Mouse (Mus musculus): ENCODE results near the gene Scn1a. TPM values are rescaled to one million over a fixed set of nuclear protein-coding genes. Genes with fewer than 3 reads are reported as not detected.

Scn1a gene
- 2.7 and 3.2 TPM in 2 replicates for polyA plus RNA-seq (2015; fragmentation: Nextera tagmentation; extraction: Ambion mirVana)

- Histone ChIP-seq H3K27me3 (peaks cover 3% of the 10 kb centered on the region), H3K4me3 (peak within 1 kb of the TSS; percentile 40), H3K27ac (no peak within 1 kb of the TSS), H3K9ac (peak within 1 kb of the TSS; percentile 48), H3K4me2 (replicated peaks) (peak within 1 kb of the TSS; percentile 75), H3K9me3 (no peaks in the 10 kb centered on the region), H3K36me3 (no peaks in the 10 kb centered on the region), H3K4me1 (peaks cover 16% of the 10 kb centered on the region; the same call in 1 of the 2 replicates)
- no peak for ATAC-seq (ENCODE audit: low FRiP score, low read depth)
- WGBS = 6% methylated on average over 7 of the region's 7 CpGs
These were observed at the start of gene Scn1a for GRCm38 (mm10) chr2:66440711-66441110. Gene Scn1a, minus strand, starts transcription at chr2:66440840.

GRCm38 (mm10) chr2:66478395-66478794 is 37.8 kb upstream of the Scn1a start:
- Histone ChIP-seq H3K27ac (no peak overlapping the region), H3K4me3 (no peak overlapping the region), H3K36me3 (no peaks in the 10 kb centered on the region), H3K4me2 (replicated peaks) (no peak overlapping the region), H3K9me3 (no peaks in the 10 kb centered on the region), H3K27me3 (no peaks in the 10 kb centered on the region), H3K4me1 (no peaks in the 10 kb centered on the region), H3K9ac (no peak overlapping the region)
- ATAC-seq (ENCODE audit: low FRiP score, low read depth) = no peak
- WGBS = 78% methylated on average over 2 of the region's 2 CpGs

- no peaks in the 10 kb centered on the region for H3K27me3 ChIP-seq
- no peak overlapping the region for H3K27ac ChIP-seq
- H3K9ac ChIP-seq = no peak overlapping the region
- H3K9me3 ChIP-seq = no peaks in the 10 kb centered on the region
- no peaks in the 10 kb centered on the region for H3K4me1 ChIP-seq
- peak; percentile 61; the same call in 1 of the 2 replicates for ATAC-seq (ENCODE audit: low FRiP score, low read depth)
- 53% methylated on average over 3 of the region's 3 CpGs for WGBS
- no peak overlapping the region for H3K4me2 ChIP-seq (replicated peaks)
- H3K36me3 ChIP-seq = no peaks in the 10 kb centered on the region
- no peak overlapping the region for H3K4me3 ChIP-seq
These were observed 32.7 kb upstream of the Scn1a start for GRCm38 (mm10) chr2:66473181-66473822.

GRCm38 (mm10) chr2:66465484-66465883 is 24.8 kb upstream of the Scn1a start:
- ATAC-seq (ENCODE audit: low FRiP score, low read depth) = no peak
- peaks cover 3% of the 10 kb centered on the region; the same call in 1 of the 2 replicates for H3K9me3 ChIP-seq
- H3K27me3 ChIP-seq = no peaks in the 10 kb centered on the region
- H3K4me2 ChIP-seq (replicated peaks) = no peak overlapping the region
- H3K9ac ChIP-seq = no peak overlapping the region
- H3K27ac ChIP-seq = no peak overlapping the region
- no peaks in the 10 kb centered on the region for H3K4me1 ChIP-seq
- 47% methylated on average over 3 of the region's 3 CpGs for WGBS
- no peaks in the 10 kb centered on the region for H3K36me3 ChIP-seq
- H3K4me3 ChIP-seq = no peak overlapping the region

GRCm38 (mm10) chr2:66464874-66465458 is 24.3 kb upstream of the Scn1a start:
- Histone ChIP-seq H3K4me2 (replicated peaks) (no peak overlapping the region), H3K27me3 (no peaks in the 10 kb centered on the region), H3K27ac (no peak overlapping the region), H3K9ac (no peak overlapping the region), H3K4me3 (no peak overlapping the region), H3K9me3 (peaks cover 3% of the 10 kb centered on the region; the same call in 1 of the 2 replicates), H3K4me1 (no peaks in the 10 kb centered on the region), H3K36me3 (no peaks in the 10 kb centered on the region)
- no peak for ATAC-seq (ENCODE audit: low FRiP score, low read depth)
- WGBS = 72% methylated on average over 2 of the region's 2 CpGs

GRCm38 (mm10) chr2:66463916-66464315 is 23.3 kb upstream of the Scn1a start:
- H3K36me3 ChIP-seq = no peaks in the 10 kb centered on the region
- ATAC-seq (ENCODE audit: low FRiP score, low read depth) = no peak
- no peak overlapping the region for H3K4me2 ChIP-seq (replicated peaks)
- no peaks in the 10 kb centered on the region for H3K27me3 ChIP-seq
- H3K4me3 ChIP-seq = no peak overlapping the region
- 89% methylated on average over 6 of the region's 6 CpGs for WGBS
- H3K9me3 ChIP-seq = peaks cover 3% of the 10 kb centered on the region; the same call in 1 of the 2 replicates
- no peaks in the 10 kb centered on the region for H3K4me1 ChIP-seq
- H3K9ac ChIP-seq = no peak overlapping the region
- H3K27ac ChIP-seq = no peak overlapping the region

- Histone ChIP-seq H3K9ac (no peak overlapping the region), H3K4me2 (replicated peaks) (no peak overlapping the region), H3K4me1 (no peaks in the 10 kb centered on the region), H3K4me3 (no peak overlapping the region), H3K9me3 (peaks cover 3% of the 10 kb centered on the region; the same call in 1 of the 2 replicates), H3K27ac (no peak overlapping the region), H3K36me3 (no peaks in the 10 kb centered on the region), H3K27me3 (no peaks in the 10 kb centered on the region)
- no peak for ATAC-seq (ENCODE audit: low FRiP score, low read depth)
- WGBS = 88% methylated on average over 1 of the region's 1 CpGs
These were observed 21.8 kb upstream of the Scn1a start for GRCm38 (mm10) chr2:66462458-66462857.

GRCm38 (mm10) chr2:66439764-66440471 is 722 bp downstream of the Scn1a start:
- peak overlapping the region; percentile 48 for H3K9ac ChIP-seq
- 4% methylated on average over 21 of the region's 21 CpGs for WGBS

GRCm38 (mm10) chr2:66436286-66436685 is 4.4 kb downstream of the Scn1a start:
- H3K4me3 ChIP-seq = no peak overlapping the region
- no peak overlapping the region for H3K27ac ChIP-seq
- 23% methylated on average over 3 of the region's 3 CpGs for WGBS
- H3K9me3 ChIP-seq = no peaks in the 10 kb centered on the region
- H3K27me3 ChIP-seq = peaks cover 3% of the 10 kb centered on the region
- no peak overlapping the region for H3K4me2 ChIP-seq (replicated peaks)
- H3K9ac ChIP-seq = no peak overlapping the region
- peaks cover 16% of the 10 kb centered on the region; the same call in 1 of the 2 replicates for H3K4me1 ChIP-seq
- peak; percentile 40; the same call in 1 of the 2 replicates for ATAC-seq (ENCODE audit: low FRiP score, low read depth)
- no peaks in the 10 kb centered on the region for H3K36me3 ChIP-seq

More at GRCm38 (mm10) chr2:66439764-66440471, 722 bp downstream of the Scn1a start:
- ATAC-seq (ENCODE audit: low FRiP score, low read depth) = no peak
- Histone ChIP-seq H3K36me3 (no peaks in the 10 kb centered on the region), H3K27ac (no peak overlapping the region), H3K4me1 (peaks cover 16% of the 10 kb centered on the region; the same call in 1 of the 2 replicates), H3K4me3 (peak overlapping the region; percentile 40), H3K9me3 (no peaks in the 10 kb centered on the region), H3K27me3 (peaks cover 3% of the 10 kb centered on the region), H3K4me2 (replicated peaks) (peak overlapping the region; percentile 75)

GRCm38 (mm10) chr2:66409740-66410290 is 30.8 kb downstream of the Scn1a start:
- Histone ChIP-seq H3K27ac (no peak overlapping the region), H3K27me3 (peaks cover 24% of the 10 kb centered on the region), H3K36me3 (no peaks in the 10 kb centered on the region), H3K4me2 (replicated peaks) (peak overlapping the region; percentile 82), H3K9me3 (no peaks in the 10 kb centered on the region), H3K9ac (peak overlapping the region; percentile 55; the same call in 1 of the 2 replicates), H3K4me1 (peaks cover 13% of the 10 kb centered on the region; the same call in 1 of the 2 replicates), H3K4me3 (peak overlapping the region; percentile 52)
- peak; percentile 73 for ATAC-seq (ENCODE audit: low FRiP score, low read depth)
- 1% methylated on average over 14 of the region's 14 CpGs for WGBS

- H3K9ac ChIP-seq = peak overlapping the region; percentile 39; the same call in 1 of the 2 replicates
- WGBS = 8% methylated on average over 12 of the region's 12 CpGs
- H3K4me1 ChIP-seq = peaks cover 13% of the 10 kb centered on the region; the same call in 1 of the 2 replicates
- no peak for ATAC-seq (ENCODE audit: low FRiP score, low read depth)
- no peaks in the 10 kb centered on the region for H3K9me3 ChIP-seq
- H3K27me3 ChIP-seq = peaks cover 24% of the 10 kb centered on the region
- H3K4me3 ChIP-seq = peak overlapping the region; percentile 52
- no peak overlapping the region for H3K27ac ChIP-seq
- H3K36me3 ChIP-seq = no peaks in the 10 kb centered on the region
- H3K4me2 ChIP-seq (replicated peaks) = peak overlapping the region; percentile 82
These were observed 31.5 kb downstream of the Scn1a start for GRCm38 (mm10) chr2:66408899-66409739.
